Mouse (Mus musculus) MEL (cell line): ENCODE data around the gene Wls. TPM values are rescaled to one million over a fixed set of nuclear protein-coding genes. Genes with fewer than 3 reads are reported as not detected.

Experiments used
- DNase-seq: peaks from one replicate; pipeline ENCODE4 v3.0.0; 2011; ENCODE audit warnings: low read depth, low spot score
- H3K27ac ChIP-seq: 2 replicates; pipeline ENCODE4 v1.5.1; 2012; ENCODE audit warnings: low read depth, mild to moderate bottlenecking, control low read depth, low read length, moderate library complexity; ENCODE audit not compliant: control insufficient read depth
- H3K27me3 ChIP-seq, 2 experiments: fragments of 150-350 bp in 1 of 2; sonication (generic) in 1 of 2; 2 replicates each; pipeline ENCODE4 v1.6.1; 2012; ENCODE audit warnings: low read length in 2 of 2, mild to moderate bottlenecking in 2 of 2, improper control_type of control experiment in 1 of 2, moderate library complexity in 1 of 2; ENCODE audit not compliant: insufficient read depth in 2 of 2, control insufficient read depth in 1 of 2
- H3K36me3 ChIP-seq, 2 experiments: 2 replicates each; pipeline ENCODE4 v1.6.1; 2012 to 2014; ENCODE audit warnings: low read length in 2 of 2, improper control_type of control experiment in 1 of 2, inconsistent platforms in 1 of 2, mild to moderate bottlenecking in 1 of 2; ENCODE audit not compliant: insufficient read depth in 2 of 2, control insufficient read depth in 1 of 2
- H3K4me1 ChIP-seq, 2 experiments: fragments of 150-350 bp in 1 of 2; sonication (generic) in 1 of 2; 2 replicates each; pipeline ENCODE4 v1.6.1; 2012; ENCODE audit warnings: low read length in 2 of 2, improper control_type of control experiment in 1 of 2, mild to moderate bottlenecking in 1 of 2; ENCODE audit not compliant: insufficient read depth in 2 of 2, control insufficient read depth in 1 of 2
- H3K4me3 ChIP-seq, 2 experiments: fragments of 150-350 bp in 1 of 2; sonication (generic) in 1 of 2; 2 replicates each; pipeline ENCODE4 v1.5.1; 2012; ENCODE audit warnings: low read depth in 2 of 2, low read length in 2 of 2, mild to moderate bottlenecking in 2 of 2, moderate library complexity in 2 of 2, control low read depth in 1 of 2, improper control_type of control experiment in 1 of 2; ENCODE audit not compliant: control insufficient read depth in 1 of 2, insufficient read depth in 1 of 2
- H3K79me2 ChIP-seq: 2 replicates; pipeline ENCODE4 v1.6.1; 2012; ENCODE audit warnings: mild to moderate bottlenecking, low read length, moderate library complexity; ENCODE audit not compliant: control insufficient read depth, poor library complexity, insufficient read depth
- H3K9ac ChIP-seq: 2 replicates; pipeline ENCODE4 v1.6.1; 2012; ENCODE audit warnings: low read depth, mild to moderate bottlenecking, control low read depth, low read length, moderate library complexity; ENCODE audit not compliant: control insufficient read depth, poor library complexity, severe bottlenecking
- H3K9me3 ChIP-seq: fragments of 150-350 bp; sonication (generic); replicated peaks from 2 replicates; pipeline ENCODE4 v1.6.1; 2012; ENCODE audit warnings: mild to moderate bottlenecking, low read length, improper control_type of control experiment, moderate library complexity; ENCODE audit not compliant: insufficient read depth
- BHLHE40 ChIP-seq: IDR thresholded peaks from 2 replicates; pipeline ENCODE4 v1.6.1; 2012; ENCODE audit warnings: low read depth, mild to moderate bottlenecking, inconsistent platforms, low read length, improper control_type of control experiment, borderline replicate concordance
- CHD1 ChIP-seq: IDR thresholded peaks from 2 replicates; pipeline ENCODE4 v1.6.1; 2012; ENCODE audit warnings: low read depth, mild to moderate bottlenecking, inconsistent platforms, low read length, improper control_type of control experiment
- CHD2 ChIP-seq: IDR thresholded peaks from 2 replicates; pipeline ENCODE4 v1.6.1; 2011; ENCODE audit warnings: low read length, improper control_type of control experiment
- CTCF ChIP-seq, 3 experiments: IDR thresholded peaks in 2 of 3; conservative IDR thresholded peaks in 1 of 3; 2 replicates each; pipeline ENCODE4 v1.5.1; 2011 to 2012; ENCODE audit warnings: low read length in 3 of 3, low read depth in 2 of 3, mild to moderate bottlenecking in 2 of 3, improper control_type of control experiment in 1 of 3, inconsistent platforms in 1 of 3, mixed read lengths in 1 of 3, moderate library complexity in 1 of 3; ENCODE audit not compliant: control insufficient read depth in 1 of 3, insufficient read depth in 1 of 3, poor library complexity in 1 of 3, severe bottlenecking in 1 of 3
- E2F4 ChIP-seq: IDR thresholded peaks from 2 replicates; pipeline ENCODE4 v1.6.1; 2011; ENCODE audit warnings: low read depth, low read length, improper control_type of control experiment, borderline replicate concordance
- EP300 ChIP-seq, 2 experiments: IDR thresholded peaks; 2 replicates each; pipeline ENCODE4 v1.6.1; 2011; ENCODE audit warnings: improper control_type of control experiment in 2 of 2, low read length in 2 of 2, low read depth in 1 of 2, mild to moderate bottlenecking in 1 of 2
- ETS1 ChIP-seq: IDR thresholded peaks from 2 replicates; pipeline ENCODE4 v1.6.1; 2012; ENCODE audit warnings: low read depth, mild to moderate bottlenecking, inconsistent platforms, low read length, improper control_type of control experiment, moderate library complexity
- GABPA ChIP-seq: IDR thresholded peaks from 2 replicates; pipeline ENCODE4 v1.6.1; 2012; ENCODE audit warnings: low read depth, mild to moderate bottlenecking, inconsistent platforms, low read length, improper control_type of control experiment, moderate library complexity
- GATA1 ChIP-seq: IDR thresholded peaks from 2 replicates; pipeline ENCODE4 v1.6.1; 2011; ENCODE audit warnings: low read depth, low read length, improper control_type of control experiment
- HCFC1 ChIP-seq: IDR thresholded peaks from 2 replicates; pipeline ENCODE4 v1.6.1; 2012; ENCODE audit warnings: low read depth, mild to moderate bottlenecking, inconsistent platforms, low read length, improper control_type of control experiment, moderate library complexity
- JUND ChIP-seq: IDR thresholded peaks from 2 replicates; pipeline ENCODE4 v1.6.1; 2011; ENCODE audit warnings: low read depth, mild to moderate bottlenecking, improper control_type of control experiment, low read length
- KAT2A ChIP-seq: conservative IDR thresholded peaks from 2 replicates; pipeline ENCODE4 v1.6.1; 2012; ENCODE audit warnings: low read depth, low read length, improper control_type of control experiment, inconsistent platforms
- MAFK ChIP-seq: IDR thresholded peaks from 2 replicates; pipeline ENCODE4 v1.6.1; 2011; ENCODE audit warnings: low read depth, mild to moderate bottlenecking, low read length, improper control_type of control experiment, borderline replicate concordance
- MAZ ChIP-seq: IDR thresholded peaks from 2 replicates; pipeline ENCODE4 v1.6.1; 2012; ENCODE audit warnings: low read depth, mild to moderate bottlenecking, inconsistent platforms, low read length, improper control_type of control experiment
- MEF2A ChIP-seq: IDR thresholded peaks from 2 replicates; pipeline ENCODE4 v1.6.1; 2014; ENCODE audit warnings: low read depth, mild to moderate bottlenecking, inconsistent platforms, low read length, improper control_type of control experiment; ENCODE audit not compliant: poor library complexity, insufficient replicate concordance, severe bottlenecking; ENCODE audit errors: extremely low read depth
- MYB ChIP-seq: IDR thresholded peaks from 2 replicates; pipeline ENCODE4 v1.6.1; 2011; ENCODE audit warnings: mild to moderate bottlenecking, low read depth, low read length, improper control_type of control experiment
- POLR2A ChIP-seq, 2 experiments: IDR thresholded peaks; 2 replicates each; pipeline ENCODE4 v1.6.1; 2011 to 2012; ENCODE audit warnings: low read length in 2 of 2, mild to moderate bottlenecking in 2 of 2, control low read depth in 1 of 2, improper control_type of control experiment in 1 of 2, low read depth in 1 of 2, moderate library complexity in 1 of 2; ENCODE audit not compliant: control insufficient read depth in 1 of 2, insufficient read depth in 1 of 2, poor library complexity in 1 of 2
- RAD21 ChIP-seq: IDR thresholded peaks from 2 replicates; pipeline ENCODE4 v1.6.1; 2011; ENCODE audit warnings: mild to moderate bottlenecking, low read depth, low read length, improper control_type of control experiment
- RCOR1 ChIP-seq: IDR thresholded peaks from 2 replicates; pipeline ENCODE4 v1.6.1; 2012; ENCODE audit warnings: low read depth, mild to moderate bottlenecking, inconsistent platforms, low read length, improper control_type of control experiment
- SMC3 ChIP-seq: IDR thresholded peaks from 2 replicates; pipeline ENCODE4 v1.6.1; 2011; ENCODE audit warnings: low read depth, low read length, improper control_type of control experiment
- TAL1 ChIP-seq: IDR thresholded peaks from 2 replicates; pipeline ENCODE4 v1.6.1; 2012; ENCODE audit warnings: mild to moderate bottlenecking, inconsistent platforms, low read length, moderate library complexity, mixed read lengths
- TCF12 ChIP-seq: IDR thresholded peaks from 2 replicates; pipeline ENCODE4 v1.6.1; 2014; ENCODE audit warnings: low read depth, mild to moderate bottlenecking, inconsistent platforms, low read length, improper control_type of control experiment, moderate library complexity
- UBTF ChIP-seq: IDR thresholded peaks from 2 replicates; pipeline ENCODE4 v1.6.1; 2012; ENCODE audit warnings: low read depth, mild to moderate bottlenecking, inconsistent platforms, low read length, improper control_type of control experiment, moderate library complexity, borderline replicate concordance; ENCODE audit not compliant: insufficient read depth
- ZNF384 ChIP-seq: IDR thresholded peaks from 2 replicates; pipeline ENCODE4 v1.6.1; 2012; ENCODE audit warnings: low read depth, mild to moderate bottlenecking, inconsistent platforms, low read length, improper control_type of control experiment
- polyA plus RNA-seq, 2 experiments: library from polyadenylated mRNA; stranded (reverse) in 1 of 2; unstranded in 1 of 2; fragments of >175 nt in 1 of 2; fragments of >200 nt in 1 of 2; gene quantifications; 2 replicates each; pipeline versions ENCODE4 v1.2.1 to v1.2.4; 2012; ENCODE audit warnings: low replicate concordance in 2 of 2, low read depth in 1 of 2; ENCODE audit not compliant: insufficient read length in 2 of 2, insufficient read depth in 1 of 2, missing spikeins in 1 of 2
- total RNA-seq: library from RNA; depleted of rRNA; stranded (reverse); fragments of 300-350 nt; gene quantifications from 2 replicates; pipeline ENCODE4 v1.2.3, GENCODE M21; 2012

Wls gene
- total and polyA plus RNA-seq, 3 experiments, result not detected

- Histone ChIP-seq H3K4me1 (no peaks in the 10 kb centered on the region), H3K27ac (no peak overlapping the region), H3K4me3 (no peak overlapping the region), H3K9me3 (no peaks in the 10 kb centered on the region), H3K79me2 (no peaks in the 10 kb centered on the region), H3K9ac (no peak overlapping the region), H3K27me3 (no peaks in the 10 kb centered on the region), H3K36me3 (no peaks in the 10 kb centered on the region)
- no peak for DNase-seq
- no peak for TF ChIP-seq GATA1
- no peak for TF ChIP-seq RCOR1
- TF ChIP-seq BHLHE40, result no peak
- TF ChIP-seq CHD1, result no peak
- no peak for TF ChIP-seq CHD2
- TF ChIP-seq KAT2A, result no peak
- TF ChIP-seq CTCF (IDR thresholded peaks at IDR 0.05 in 2 of 3, conservative IDR thresholded peaks at IDR 0.05 in 1 of 3; ENCODE audit: control insufficient read depth in 1 of 3, insufficient read depth in 1 of 3, low read depth in 2 of 3, low read length in 3 of 3, poor library complexity in 1 of 3, severe bottlenecking in 1 of 3), result no peak
- no peak for TF ChIP-seq ZNF384
- no peak for TF ChIP-seq JUND
- TF ChIP-seq GABPA, result no peak
- no peak for TF ChIP-seq MAFK
- no peak for TF ChIP-seq TAL1
- no peak for TF ChIP-seq MAZ
- no peak for TF ChIP-seq POLR2A (IDR thresholded peaks at IDR 0.05; ENCODE audit: control insufficient read depth in 1 of 2, insufficient read depth in 1 of 2, low read depth in 1 of 2, low read length in 2 of 2, poor library complexity in 1 of 2)
- no peak for TF ChIP-seq UBTF
Measured at GRCm38 (mm10) chr3:159840817-159841390, 1.4 kb downstream of the Wls start.

- no peak for DNase-seq
- TF ChIP-seq MAFK (no peak), TCF12 (no peak), EP300 (IDR thresholded peaks at IDR 0.05; ENCODE audit: low read depth in 1 of 2, low read length in 2 of 2) (no peak), TAL1 (no peak), CTCF (IDR thresholded peaks at IDR 0.05 in 2 of 3, conservative IDR thresholded peaks at IDR 0.05 in 1 of 3; ENCODE audit: control insufficient read depth in 1 of 3, insufficient read depth in 1 of 3, low read depth in 2 of 3, low read length in 3 of 3, poor library complexity in 1 of 3, severe bottlenecking in 1 of 3) (no peak), MYB (no peak), SMC3 (no peak), MEF2A (no peak), HCFC1 (no peak), RAD21 (no peak), JUND (no peak), E2F4 (no peak), GABPA (no peak), POLR2A (IDR thresholded peaks at IDR 0.05; ENCODE audit: control insufficient read depth in 1 of 2, insufficient read depth in 1 of 2, low read depth in 1 of 2, low read length in 2 of 2, poor library complexity in 1 of 2) (no peak), ETS1 (no peak), MAZ (no peak)
- Histone ChIP-seq H3K4me1 (no peaks in the 10 kb centered on the region), H3K27ac (no peak overlapping the region), H3K79me2 (no peaks in the 10 kb centered on the region), H3K4me3 (no peak overlapping the region), H3K36me3 (no peaks in the 10 kb centered on the region), H3K27me3 (no peaks in the 10 kb centered on the region), H3K9me3 (no peaks in the 10 kb centered on the region), H3K9ac (no peak overlapping the region)
Measured at GRCm38 (mm10) chr3:159841458-159841857, 2.0 kb downstream of the Wls start.
